Mouse (Mus musculus) spleen, adult 2 months (tissue): ENCODE results near the gene Mid1.

Experiments used
- CTCF ChIP-seq: fragments of 200-500 bp; IDR thresholded peaks from 2 replicates; pipeline ENCODE4 v1.5.1; 2011; ENCODE audit warnings: mild to moderate bottlenecking, inconsistent platforms; ENCODE audit not compliant: insufficient read depth, insufficient read length, insufficient replicate concordance; ENCODE audit errors: extremely low read depth
- POLR2A ChIP-seq: fragments of 200-500 bp; IDR thresholded peaks from 2 replicates; pipeline ENCODE4 v1.6.1; 2011; ENCODE audit warnings: low read depth, low read length, inconsistent platforms

DNA sequence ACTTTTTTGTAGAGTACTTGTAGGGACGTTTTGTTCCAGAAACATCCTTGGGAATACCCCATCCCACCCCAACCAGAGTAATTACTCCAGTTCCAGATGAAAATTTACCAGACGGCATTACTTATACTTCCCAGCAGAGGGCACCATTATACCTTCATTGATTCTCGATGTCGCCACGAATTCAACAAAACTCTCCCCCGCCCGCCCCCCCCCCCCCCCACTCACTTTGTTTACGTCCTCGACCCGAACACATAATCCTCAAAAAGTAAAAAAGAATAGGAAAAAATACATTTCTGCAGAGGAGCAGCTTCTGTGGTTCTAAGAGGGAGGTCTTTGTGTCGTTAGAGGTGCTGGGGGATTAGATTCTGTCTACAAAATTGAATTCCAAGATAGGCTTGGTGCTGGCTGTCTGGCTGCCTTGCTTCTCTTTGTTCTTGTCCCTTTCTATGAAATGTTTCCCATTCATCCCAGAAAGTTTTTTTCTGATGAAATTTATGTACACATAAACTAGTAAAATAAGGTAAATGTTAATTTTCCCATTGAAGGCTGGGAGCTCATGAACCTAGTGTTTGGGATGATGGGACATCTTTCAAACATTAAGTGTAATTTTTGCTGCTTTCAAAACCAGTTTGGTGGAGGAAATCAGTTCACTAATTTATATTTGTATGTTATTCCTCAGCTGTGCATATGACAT is 114.1 kb downstream of the Mid1 start:
- TF ChIP-seq POLR2A (no peak), CTCF (no peak)
